Mouse (Mus musculus) spleen, postnatal 10 days (tissue): ENCODE data around the gene Slc1a7.

Experiments
- DNase-seq, 2 experiments: peaks; one replicate each; pipeline ENCODE4 v3.0.0; 2021 to 2022; ENCODE audit warnings: low spot score in 2 of 2

Gene Slc1a7

GRCm38 (mm10) chr4:107969781-107970180 is 1.6 kb downstream of the Slc1a7 start:
- no peak for DNase-seq

GRCm38 (mm10) chr4:107971162-107971561 is 3.0 kb downstream of the Slc1a7 start:
- DNase-seq = no peak

GRCm38 (mm10) chr4:107974527-107974926 is 6.4 kb downstream of the Slc1a7 start:
- no peak for DNase-seq

GRCm38 (mm10) chr4:107975004-107975403 is 6.9 kb downstream of the Slc1a7 start:
- DNase-seq = no peak

- no peak for DNase-seq
Observed at GRCm38 (mm10) chr4:107977593-107977992, 9.5 kb downstream of the Slc1a7 start.

GRCm38 (mm10) chr4:107979530-107979929 is 11.4 kb downstream of the Slc1a7 start:
- DNase-seq = no peak

GRCm38 (mm10) chr4:107980002-107980600 is 12.0 kb downstream of the Slc1a7 start:
- no peak for DNase-seq

GRCm38 (mm10) chr4:107983717-107984116 is 15.6 kb downstream of the Slc1a7 start:
- DNase-seq = no peak

- DNase-seq = no peak
Observed at GRCm38 (mm10) chr4:107984282-107984981, 16.3 kb downstream of the Slc1a7 start.

GRCm38 (mm10) chr4:107985812-107986211 is 17.7 kb downstream of the Slc1a7 start:
- no peak for DNase-seq

- DNase-seq = no peak
Observed at GRCm38 (mm10) chr4:107986386-107987168, 18.4 kb downstream of the Slc1a7 start.

- DNase-seq = peak in 1 of 2 experiments; percentile 62
Observed at GRCm38 (mm10) chr4:107988931-107989330, 20.8 kb downstream of the Slc1a7 start.

GRCm38 (mm10) chr4:107990818-107991217 is 22.7 kb downstream of the Slc1a7 start:
- no peak for DNase-seq

- no peak for DNase-seq
Observed at GRCm38 (mm10) chr4:107991879-107992278, 23.7 kb downstream of the Slc1a7 start.

GRCm38 (mm10) chr4:107995011-107995410 is 26.9 kb downstream of the Slc1a7 start:
- no peak for DNase-seq

GRCm38 (mm10) chr4:107995727-107996126 is 27.6 kb downstream of the Slc1a7 start:
- DNase-seq = no peak

GRCm38 (mm10) chr4:107996418-107996986 is 28.4 kb downstream of the Slc1a7 start:
- DNase-seq = no peak

- DNase-seq = no peak
Observed at GRCm38 (mm10) chr4:107998641-107999332, 30.7 kb downstream of the Slc1a7 start.

- DNase-seq = no peak
Observed at GRCm38 (mm10) chr4:107999380-107999779, 31.2 kb downstream of the Slc1a7 start.

- no peak for DNase-seq
Observed at GRCm38 (mm10) chr4:108005328-108005727, 37.2 kb downstream of the Slc1a7 start.

GRCm38 (mm10) chr4:108007532-108008103 is 39.5 kb downstream of the Slc1a7 start:
- DNase-seq = no peak
